Mouse (Mus musculus): ENCODE data around the gene Chst14.

GRCm38 (mm10) chr2:118887440-118887839, 38.9 kb upstream of the Chst14 start:
- TF ChIP-seq TCF12 (IDR thresholded peaks at IDR 0.05; ENCODE audit: insufficient read depth, poor library complexity, severe bottlenecking), result no peak
- TF ChIP-seq TCF3 (IDR thresholded peaks at IDR 0.05; ENCODE audit: insufficient read length, low read depth), result no peak
